Mouse (Mus musculus): Measurements from ENCODE around the gene Zap70. TPM values are rescaled to one million over a fixed set of nuclear protein-coding genes. Genes with fewer than 3 reads are reported as not detected.
A peak's percentile ranks its signal among the peaks of the same experiment; 100 is the strongest.

Zap70 gene
- 1.0 TPM in 1 of 2 replicates, not detected in the other for total RNA-seq (2017)

DNA sequence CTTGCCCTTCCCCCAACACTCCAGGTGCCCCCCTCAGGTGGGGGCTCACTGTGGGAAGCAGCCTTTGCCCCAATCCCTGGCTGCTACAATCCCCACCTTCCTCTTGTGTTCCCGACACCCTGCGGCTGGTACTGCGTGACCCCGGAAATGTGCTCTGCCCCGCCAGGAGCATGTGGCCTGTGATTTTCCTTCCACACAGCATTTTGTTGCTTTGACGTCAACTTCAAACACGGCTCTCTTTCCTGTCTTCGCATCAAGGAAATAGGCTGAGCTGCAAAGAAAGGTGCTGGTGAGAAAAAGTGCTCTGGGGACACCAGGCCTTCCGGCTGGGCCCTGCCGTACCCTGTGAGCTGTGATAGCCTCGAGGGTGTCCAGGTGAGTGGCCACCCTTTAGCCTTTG lies at the start of gene Zap70:
Gene Zap70, plus strand, starts transcription at position 231 of the 400 bp plus-strand sequence.
- ATAC-seq (replicated peaks; ENCODE audit: low read depth, poor library complexity, severe bottlenecking), result no peak

DNA sequence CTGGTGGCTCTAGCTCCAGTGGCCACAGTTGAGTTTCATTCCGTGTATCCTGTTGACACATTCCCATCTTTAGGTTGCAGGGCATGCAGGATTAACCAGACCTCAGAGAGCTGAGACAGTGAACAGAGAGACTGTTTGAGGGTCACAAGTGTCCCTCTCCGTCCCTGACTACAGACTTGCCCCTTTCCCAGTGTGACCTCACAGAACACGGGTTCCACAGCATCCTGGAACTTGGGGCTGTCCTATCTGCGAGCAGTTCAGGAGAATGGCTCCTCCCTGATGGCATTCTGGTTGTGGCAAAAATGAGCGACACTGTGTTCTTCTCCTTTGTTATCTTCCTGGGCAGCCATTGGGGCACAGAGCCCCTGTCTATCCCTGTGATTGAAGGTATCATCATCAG lies 47.3 kb upstream of the Zap70 start, which contains the start of gene Actr1b:
Gene Actr1b, minus strand, starts transcription at position 112 of the 400 bp plus-strand sequence.
- ATAC-seq (replicated peaks; ENCODE audit: low read depth, poor library complexity, severe bottlenecking), result no peak

DNA sequence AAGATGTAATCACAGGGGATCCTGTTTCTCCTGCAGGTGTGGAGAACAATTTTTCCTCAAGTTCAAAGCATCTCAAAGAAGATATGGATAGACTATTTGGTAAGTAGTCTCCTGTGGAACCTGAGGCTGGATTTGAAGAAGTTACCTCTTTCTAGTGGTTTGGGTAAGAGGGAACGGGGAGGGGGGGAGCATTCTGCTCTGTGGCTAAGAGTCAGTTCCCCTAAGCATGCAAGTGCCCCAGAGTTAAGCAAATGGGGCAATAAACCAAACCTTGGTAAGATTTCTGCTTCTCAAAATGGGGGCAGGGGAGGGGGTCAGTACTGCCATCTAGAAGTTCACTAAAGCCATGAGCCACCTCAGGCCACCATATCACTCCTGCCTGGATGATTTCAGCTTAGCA lies 42.8 kb upstream of the Zap70 start:
- ATAC-seq (replicated peaks; ENCODE audit: low read depth, poor library complexity, severe bottlenecking), result peak; percentile 65

DNA sequence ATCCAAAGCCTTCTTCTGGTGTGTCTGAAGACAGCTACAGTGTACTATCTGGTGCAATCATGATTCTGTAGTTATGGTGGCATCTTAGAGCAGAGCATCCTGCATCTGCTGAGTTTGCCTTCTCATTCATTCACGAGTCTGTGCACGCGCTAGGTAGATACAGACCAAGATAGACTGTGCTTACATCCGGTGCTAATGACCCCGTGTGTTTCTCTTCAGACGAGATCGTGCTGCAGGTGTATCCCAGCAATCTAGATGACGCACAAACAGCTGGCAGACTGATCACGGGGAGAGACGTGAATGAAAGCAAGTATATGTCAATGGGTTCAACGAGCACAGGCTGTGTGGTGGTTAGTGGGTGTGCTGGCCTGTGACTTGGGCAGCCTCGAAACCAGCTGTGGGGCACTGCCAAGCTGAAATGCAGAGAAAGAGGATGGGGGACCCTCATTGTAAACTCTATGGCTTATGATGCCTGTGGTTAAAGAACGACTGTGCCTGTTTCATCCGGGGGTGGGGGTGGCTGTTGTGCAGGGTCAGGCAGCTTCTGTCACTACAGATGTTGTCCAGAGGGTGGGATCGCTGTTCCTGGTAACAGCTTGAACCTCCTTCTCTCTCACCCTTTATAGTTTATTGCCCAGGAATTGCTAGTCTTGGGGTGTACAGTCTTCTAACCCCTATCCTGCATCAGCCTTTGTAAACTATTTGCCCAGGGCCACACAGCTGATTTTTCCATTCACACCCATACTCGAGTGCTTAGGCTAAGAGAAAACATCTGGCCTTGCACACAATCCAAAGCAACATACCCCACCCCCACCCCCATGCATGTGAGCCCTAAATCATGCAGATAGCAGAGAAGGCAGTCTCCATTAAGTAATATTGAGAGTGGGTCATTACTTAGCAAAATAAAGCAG lies 38.2 kb upstream of the Zap70 start:
- no peak for ATAC-seq (replicated peaks; ENCODE audit: low read depth, poor library complexity, severe bottlenecking)

DNA sequence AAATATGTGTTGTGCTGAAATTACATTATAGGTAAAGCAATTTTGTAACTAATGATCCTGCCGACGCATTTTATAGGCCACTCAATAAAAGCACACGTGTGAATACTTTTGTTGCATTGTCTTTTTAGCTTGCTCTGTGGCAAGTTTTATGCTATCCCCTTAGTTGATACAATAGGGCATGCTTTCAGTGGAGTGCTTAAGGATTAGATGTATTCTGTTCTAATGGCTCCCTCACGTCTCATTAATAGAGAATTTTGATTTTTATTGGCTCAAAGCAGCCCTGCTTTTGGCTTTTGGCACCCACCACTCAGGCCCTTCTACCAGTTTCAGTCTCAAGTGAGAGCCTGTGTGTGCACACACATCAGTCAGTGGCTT lies 37.6 kb upstream of the Zap70 start:
- no peak for ATAC-seq (replicated peaks; ENCODE audit: low read depth, poor library complexity, severe bottlenecking)

DNA sequence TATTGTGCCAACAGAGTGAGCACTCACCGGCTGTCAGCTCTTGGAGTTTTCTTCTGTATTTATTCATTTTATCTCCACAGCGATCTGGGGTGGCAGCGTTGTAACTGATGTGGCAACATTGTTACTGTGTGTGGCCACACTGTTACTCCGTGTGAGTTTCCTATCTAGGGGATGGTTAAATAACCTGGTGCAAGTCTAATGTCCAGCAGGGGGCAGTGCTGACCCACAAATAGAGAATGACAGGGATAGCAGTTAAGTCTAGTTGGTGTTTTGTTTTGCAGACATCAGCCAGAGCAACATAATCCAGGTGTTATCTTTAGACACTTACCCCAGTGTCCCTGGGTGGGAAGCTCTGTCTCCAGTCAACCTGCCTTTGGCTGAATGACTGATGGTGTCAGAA lies 24.3 kb upstream of the Zap70 start:
- ATAC-seq (replicated peaks; ENCODE audit: low read depth, poor library complexity, severe bottlenecking), result peak; percentile 97

DNA sequence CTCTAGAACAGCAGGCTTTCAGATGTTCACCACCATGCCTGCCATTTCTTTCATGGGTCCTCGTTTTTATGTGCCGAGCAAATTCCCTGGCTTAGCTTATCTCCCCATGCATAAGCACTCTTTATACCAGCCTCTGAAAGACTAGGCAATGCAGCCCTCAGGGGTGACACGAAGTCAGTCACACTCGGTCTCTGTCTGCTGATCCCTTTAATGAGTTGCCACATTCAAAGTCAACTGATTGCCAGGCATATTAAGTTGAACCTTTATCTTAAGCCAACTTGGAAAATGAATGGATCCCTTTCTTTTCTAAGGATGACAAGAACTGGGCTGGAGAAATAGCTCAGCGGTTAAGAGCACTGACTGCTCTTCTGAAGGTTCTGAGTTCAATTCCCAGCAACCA lies 22.4 kb upstream of the Zap70 start:
- ATAC-seq (replicated peaks; ENCODE audit: low read depth, poor library complexity, severe bottlenecking), result no peak

DNA sequence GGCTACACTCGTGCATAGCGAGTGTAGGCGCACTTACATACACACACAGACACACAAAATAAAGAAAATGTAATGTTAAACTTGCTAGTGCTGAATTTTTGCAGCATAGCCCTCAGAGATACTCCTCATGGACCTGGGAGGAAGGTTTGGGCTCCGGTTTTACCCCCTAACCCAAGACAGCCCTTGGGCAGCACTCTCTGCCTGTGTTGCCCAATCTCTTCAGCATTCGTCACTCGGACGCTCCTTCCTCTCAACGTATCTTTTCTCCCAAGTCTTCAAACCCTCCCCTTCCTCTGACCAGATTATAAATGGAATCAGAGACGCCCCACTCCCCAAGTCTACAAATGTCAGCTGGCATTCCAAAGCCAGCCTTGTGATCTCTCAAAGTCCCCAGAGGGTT lies 18.6 kb upstream of the Zap70 start:
- ATAC-seq (replicated peaks; ENCODE audit: low read depth, poor library complexity, severe bottlenecking), result no peak

DNA sequence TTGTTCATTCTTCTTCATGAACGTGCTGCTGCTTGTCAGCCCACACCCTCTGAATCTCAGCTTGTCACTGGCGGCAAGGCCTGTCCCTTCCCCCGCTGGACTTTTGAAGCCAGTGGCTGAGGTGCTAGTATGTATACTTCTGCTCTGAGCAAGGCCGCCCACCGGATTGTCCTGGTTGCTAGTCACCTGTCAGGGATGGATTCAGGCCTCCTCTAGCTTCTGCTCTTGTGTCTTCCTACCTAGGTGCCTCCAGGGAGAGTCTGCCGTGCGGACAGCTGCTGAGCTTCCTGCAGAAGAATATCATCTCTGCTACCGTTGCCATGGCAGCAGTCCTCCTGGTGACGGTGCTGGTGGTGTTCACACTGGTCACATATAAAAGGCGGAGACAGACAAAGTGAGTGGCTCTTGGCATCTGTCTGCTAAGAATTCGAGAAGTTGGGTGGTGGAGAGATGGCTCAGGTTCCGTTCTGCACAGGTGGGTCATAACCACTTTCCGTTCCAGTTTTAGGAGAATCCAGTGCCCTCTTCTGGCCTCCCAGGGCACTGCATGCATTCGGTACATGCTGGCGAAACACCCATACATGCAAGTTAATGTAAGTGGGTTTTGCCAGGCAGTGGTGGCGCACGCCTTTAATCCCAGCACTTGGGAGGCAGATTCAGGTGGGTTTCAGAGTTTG lies 17.2 kb upstream of the Zap70 start:
- peak; percentile 83 for ATAC-seq (replicated peaks; ENCODE audit: low read depth, poor library complexity, severe bottlenecking)

DNA sequence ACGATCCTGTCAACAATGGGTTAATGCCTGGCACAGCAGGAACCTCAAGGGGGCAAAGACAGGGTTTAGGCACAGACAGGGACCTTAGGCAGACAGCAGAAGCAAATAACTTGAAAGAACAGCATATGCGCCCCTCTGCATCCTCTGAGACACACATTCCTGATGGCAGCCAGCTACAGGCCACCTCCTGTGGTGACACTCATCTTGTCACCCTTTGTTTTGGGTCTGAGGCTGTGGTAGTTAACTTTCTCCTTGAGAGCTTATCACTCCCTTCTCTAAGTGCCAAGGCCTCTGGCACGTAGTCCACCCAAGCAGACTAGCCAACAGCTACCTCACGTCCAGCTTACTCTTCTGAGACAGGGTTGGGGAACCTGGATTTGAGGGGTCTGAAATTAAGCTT lies 15.9 kb upstream of the Zap70 start:
- ATAC-seq (replicated peaks; ENCODE audit: low read depth, poor library complexity, severe bottlenecking), result no peak

DNA sequence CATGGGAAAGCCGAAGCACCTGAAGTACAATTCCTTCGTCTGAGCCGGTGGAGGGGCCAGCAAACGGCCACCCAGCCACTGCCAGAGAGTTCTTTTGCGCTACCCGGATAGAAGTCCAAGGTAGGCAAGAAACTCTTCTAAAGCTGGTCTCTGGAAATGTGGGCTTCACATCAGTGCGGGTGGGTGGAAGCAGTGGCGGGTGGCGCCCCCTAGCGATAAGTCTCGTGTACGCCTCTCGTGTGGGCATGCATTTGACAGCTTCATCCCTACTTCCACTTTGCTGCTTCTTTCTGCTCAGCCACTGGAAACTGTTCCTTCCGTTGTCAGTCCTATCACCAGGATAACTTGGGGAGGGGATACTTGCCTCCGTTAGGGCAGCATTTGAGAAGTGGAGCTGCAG lies 15.1 kb upstream of the Zap70 start:
- peak; percentile 54; the same call in 1 of the 2 replicates for ATAC-seq (replicated peaks; ENCODE audit: low read depth, poor library complexity, severe bottlenecking)

DNA sequence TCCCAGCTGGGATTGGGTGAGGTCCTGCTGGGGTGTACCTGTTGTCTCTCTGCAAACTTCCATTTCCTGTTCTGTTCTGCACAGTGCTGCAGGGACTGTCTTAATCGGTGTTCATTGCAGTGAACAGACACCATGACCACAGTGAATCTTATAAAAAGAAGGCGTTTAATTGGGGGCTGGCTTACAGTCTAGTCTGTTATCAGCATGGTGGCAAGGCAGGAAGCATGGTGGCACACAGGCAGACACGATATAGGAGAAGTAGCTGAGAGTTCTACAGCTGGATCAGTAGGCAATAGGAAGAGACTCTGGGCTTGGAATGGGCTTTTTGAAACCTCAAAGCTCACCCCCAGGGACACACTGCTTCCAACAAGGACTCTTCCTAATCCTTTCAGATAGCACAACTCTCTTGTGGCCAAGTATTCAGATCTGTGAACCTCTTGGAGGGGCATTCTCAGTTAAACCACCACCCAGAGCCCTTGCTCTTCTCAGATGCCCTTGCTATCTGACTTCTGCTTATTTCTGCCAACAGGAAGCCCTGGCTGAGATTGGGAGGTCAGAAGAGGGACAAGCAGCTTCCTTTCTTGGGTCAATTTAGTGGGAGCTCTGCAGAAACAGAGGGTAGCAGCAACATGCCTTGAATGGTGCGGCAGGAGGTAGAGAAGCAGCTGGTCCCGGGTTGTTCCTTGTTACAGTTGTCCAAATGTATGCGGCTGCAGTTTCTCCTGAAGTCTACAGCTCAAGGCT lies 7.5 kb upstream of the Zap70 start:
- peak; percentile 89 for ATAC-seq (replicated peaks; ENCODE audit: low read depth, poor library complexity, severe bottlenecking)

DNA sequence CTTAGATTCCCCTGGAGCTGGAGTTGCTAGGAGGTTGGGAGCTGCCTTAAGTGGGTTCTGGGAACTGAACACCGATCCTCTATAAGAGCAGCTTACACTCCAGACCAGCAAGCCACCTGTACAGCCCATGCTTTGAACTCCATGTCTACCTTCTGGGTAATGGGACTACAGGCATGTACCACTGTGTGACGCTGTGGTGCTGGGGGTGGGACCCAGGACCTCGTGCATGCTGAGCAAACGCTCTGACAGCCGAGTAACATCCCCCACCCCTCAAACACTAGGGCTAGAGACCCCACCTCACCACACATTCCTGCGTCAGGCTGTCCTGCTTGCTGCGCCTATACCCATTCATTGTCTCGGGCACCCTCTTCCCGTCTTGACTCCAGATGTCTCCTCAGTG lies 3.0 kb upstream of the Zap70 start:
- no peak for ATAC-seq (replicated peaks; ENCODE audit: low read depth, poor library complexity, severe bottlenecking)

DNA sequence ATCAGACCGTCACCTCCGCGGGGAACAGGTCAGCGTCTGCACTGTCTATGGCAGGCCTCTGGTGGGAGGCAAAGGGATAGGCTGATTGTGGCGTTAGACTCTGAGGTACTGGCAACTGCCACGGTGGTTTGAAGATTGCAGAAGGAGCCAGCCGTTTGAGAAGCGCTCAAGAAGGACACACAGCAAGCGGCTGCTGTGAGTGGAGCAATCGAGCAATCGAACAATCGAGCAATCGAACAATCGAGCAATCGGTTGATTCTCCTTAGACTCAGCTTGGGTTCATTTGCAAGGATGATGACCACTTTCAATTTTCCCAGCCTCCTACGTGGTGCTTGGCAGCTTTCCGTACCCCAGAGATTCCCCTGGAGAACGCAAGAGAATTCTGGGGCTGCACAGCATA lies 2.5 kb upstream of the Zap70 start:
- no peak for ATAC-seq (replicated peaks; ENCODE audit: low read depth, poor library complexity, severe bottlenecking)

DNA sequence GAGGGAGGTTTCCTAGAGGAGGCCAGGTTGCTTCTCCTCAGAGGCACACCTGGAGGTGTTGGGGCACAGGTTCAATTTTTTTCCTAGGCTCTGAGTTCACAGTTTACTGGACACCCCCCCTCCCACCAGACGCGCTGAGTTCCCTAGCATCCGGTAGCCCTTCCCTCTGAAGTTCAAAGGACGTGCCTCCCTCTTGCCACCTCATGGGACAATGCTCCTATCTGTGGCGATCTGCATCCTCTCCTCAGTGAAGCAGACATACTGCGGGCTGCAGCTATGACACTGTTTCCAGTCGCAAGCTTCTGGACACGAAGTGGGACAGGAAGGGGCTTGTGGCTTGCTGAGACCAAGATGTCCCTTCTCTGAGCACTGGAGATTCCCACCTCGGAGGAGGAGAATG lies 1.2 kb upstream of the Zap70 start:
- no peak for ATAC-seq (replicated peaks; ENCODE audit: low read depth, poor library complexity, severe bottlenecking)

DNA sequence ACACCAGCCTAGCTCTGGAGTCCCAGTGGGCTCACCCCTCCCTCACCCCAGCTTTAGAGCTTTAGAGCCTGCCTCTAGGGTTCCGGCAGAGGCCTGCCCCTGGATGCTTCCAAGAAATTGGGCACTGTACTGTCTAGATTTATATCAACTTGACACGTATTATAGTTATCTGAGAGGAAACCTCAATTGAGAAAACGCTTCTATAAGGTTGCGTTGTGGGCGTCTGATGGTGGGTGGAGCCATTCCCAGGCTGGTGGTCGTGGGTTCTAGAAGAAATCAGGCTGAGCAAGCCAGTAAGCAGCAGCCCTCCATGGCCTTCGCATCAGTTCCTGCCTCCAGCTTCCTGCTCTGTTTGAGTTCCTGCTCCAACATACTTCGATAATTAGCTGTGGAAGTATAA lies 537 bp upstream of the Zap70 start:
- ATAC-seq (replicated peaks; ENCODE audit: low read depth, poor library complexity, severe bottlenecking), result no peak

DNA sequence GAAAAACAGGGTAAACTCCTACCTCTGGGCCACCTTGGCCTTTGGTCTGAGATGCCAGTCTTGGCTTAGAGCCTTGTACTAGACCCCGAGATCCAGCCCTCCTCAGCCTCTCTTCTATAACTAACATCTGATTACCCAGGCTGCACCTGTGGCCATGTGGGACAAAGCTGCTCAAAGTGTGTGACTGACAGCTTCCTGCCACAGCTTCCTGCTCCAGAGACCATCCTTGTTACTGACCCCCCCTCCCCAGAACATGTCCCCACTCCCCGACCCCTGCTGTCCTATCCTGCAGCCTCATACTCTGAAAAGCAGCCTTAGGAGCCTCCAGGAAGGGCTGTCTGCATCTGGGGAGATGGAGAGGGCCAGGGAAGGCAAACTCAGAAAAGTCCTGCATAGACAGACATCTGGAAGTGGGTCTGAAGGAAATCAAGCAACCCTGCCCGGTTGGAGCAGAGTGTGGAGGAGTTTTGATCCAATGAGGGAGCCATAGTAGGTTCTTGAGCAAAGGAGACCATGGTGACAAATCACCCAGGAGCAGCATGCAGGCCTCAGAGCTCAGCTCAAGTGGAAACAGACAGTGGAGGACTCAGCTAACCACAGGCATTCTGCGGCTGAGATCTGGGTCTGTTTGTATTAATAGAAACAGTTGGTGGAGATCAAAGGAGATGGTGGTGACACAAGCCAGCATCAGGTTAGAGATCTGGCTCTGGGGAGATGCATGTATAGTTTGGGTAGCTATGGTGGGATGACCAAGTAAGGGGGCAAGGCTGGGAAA lies 5.0 kb downstream of the Zap70 start:
- ATAC-seq (replicated peaks; ENCODE audit: low read depth, poor library complexity, severe bottlenecking), result peak; percentile 62

DNA sequence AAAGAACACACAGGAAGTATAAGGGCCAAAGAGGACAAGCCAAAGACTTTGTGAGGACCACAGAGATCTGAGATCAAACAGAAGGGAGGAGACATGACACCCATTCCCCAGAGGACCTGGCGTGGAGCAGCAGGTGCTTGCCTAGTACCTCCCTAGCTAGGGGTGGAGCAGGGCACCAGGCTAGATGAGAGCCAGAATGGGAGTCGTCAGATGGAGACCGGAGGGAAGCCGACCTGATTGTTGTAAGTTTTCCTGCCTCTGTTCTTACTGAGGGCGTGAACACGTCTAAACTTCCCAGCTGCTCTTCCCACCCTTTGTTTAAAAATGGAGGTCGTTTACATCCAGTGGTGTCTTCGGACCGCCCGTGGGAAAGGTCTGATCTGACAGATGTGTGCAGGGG lies 5.7 kb downstream of the Zap70 start:
- no peak for ATAC-seq (replicated peaks; ENCODE audit: low read depth, poor library complexity, severe bottlenecking)

DNA sequence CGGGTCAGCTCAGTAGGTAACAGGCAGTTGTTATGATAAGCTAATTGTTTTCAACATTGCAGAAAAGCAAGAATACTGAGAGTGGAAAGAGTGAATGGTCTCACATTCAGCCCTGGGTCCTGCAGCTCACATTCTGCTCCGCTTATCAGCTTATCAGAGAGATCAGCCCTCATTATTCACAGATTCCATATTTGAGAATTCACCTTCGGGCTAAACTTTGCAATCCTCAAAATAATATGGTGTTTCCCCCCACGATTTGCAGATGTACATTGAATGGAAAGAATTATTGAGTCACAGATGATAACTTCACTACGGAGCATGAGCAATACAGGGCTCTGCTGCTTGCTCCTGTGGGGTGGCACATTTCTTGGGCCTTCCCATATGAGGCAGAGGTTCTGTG lies 7.2 kb downstream of the Zap70 start:
- ATAC-seq (replicated peaks; ENCODE audit: low read depth, poor library complexity, severe bottlenecking), result no peak

DNA sequence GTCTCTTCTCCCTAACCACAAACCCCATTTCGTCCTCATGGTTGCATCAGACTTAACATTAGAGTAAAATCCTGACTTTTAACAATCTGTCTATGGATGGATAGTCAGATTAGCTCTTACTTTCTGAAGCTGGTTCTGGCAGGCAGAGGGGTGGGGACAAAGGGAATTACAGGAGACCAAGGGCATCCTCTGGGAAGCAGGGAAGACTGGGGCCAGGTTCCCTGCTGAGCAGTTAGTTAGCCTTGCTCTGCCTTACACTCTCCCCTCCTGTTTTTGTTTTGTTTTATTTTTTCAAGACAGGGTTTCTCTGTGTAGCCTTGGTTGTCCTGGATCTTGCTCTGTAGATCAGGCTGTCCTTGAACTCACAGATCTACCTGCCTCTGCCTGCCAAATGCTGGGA lies 8.4 kb downstream of the Zap70 start:
- no peak for ATAC-seq (replicated peaks; ENCODE audit: low read depth, poor library complexity, severe bottlenecking)

All from common myeloid progenitor, adult 5-6 weeks (primary cell).